Mouse (Mus musculus) lung, postnatal 0 days (tissue): ENCODE data around the gene Srsf2. TPM values are rescaled to one million over a fixed set of nuclear protein-coding genes. Genes with fewer than 3 reads are reported as not detected.
A peak's percentile ranks its signal among the peaks of the same experiment; 100 is the strongest.
"Not testable (repeated sequence)": the region's sequence is repeated elsewhere in the genome, so short reads cannot be mapped to it uniquely, and the experiment has no call there.

Experiments used
- ATAC-seq: fragments of 200-750 bp; cut with Nextera tagmentation; 2 replicates; pipeline ENCODE4 v1.8.0; 2017; ENCODE audit warnings: moderate library complexity
- DNase-seq: peaks from one replicate; pipeline ENCODE4 v3.0.0-alpha.2; 2016; ENCODE audit warnings: low spot score
- H3K27ac ChIP-seq: fragments of 300-500 bp; sonication (generic); 2 replicates; pipeline ENCODE4 v1.5.1; 2014; ENCODE audit warnings: antibody characterized with exemption, mild to moderate bottlenecking, low read length, mixed read lengths
- H3K27me3 ChIP-seq: fragments of 300-500 bp; sonication (generic); replicated peaks from 2 replicates; pipeline ENCODE4 v1.6.1; 2014; ENCODE audit warnings: low read length, mixed read lengths; ENCODE audit not compliant: insufficient read depth
- H3K36me3 ChIP-seq: fragments of 300-500 bp; sonication (generic); 2 replicates; pipeline ENCODE4 v1.6.1; 2014; ENCODE audit warnings: low read length, mixed read lengths; ENCODE audit not compliant: insufficient read depth
- H3K4me1 ChIP-seq: fragments of 300-500 bp; sonication (generic); 2 replicates; pipeline ENCODE4 v1.6.1; 2014; ENCODE audit warnings: antibody characterized with exemption, low read depth, low read length, mixed read lengths; ENCODE audit not compliant: insufficient read depth
- H3K4me2 ChIP-seq: fragments of 300-500 bp; sonication (generic); replicated peaks from 2 replicates; pipeline ENCODE4 v1.6.1; 2014; ENCODE audit warnings: low read depth, mild to moderate bottlenecking, low read length, moderate library complexity, mixed read lengths
- H3K4me3 ChIP-seq: fragments of 300-500 bp; sonication (generic); 2 replicates; pipeline ENCODE4 v1.5.1; 2014; ENCODE audit warnings: low read depth, low read length
- H3K9ac ChIP-seq: fragments of 300-500 bp; sonication (generic); replicated peaks from 2 replicates; pipeline ENCODE4 v1.6.1; 2014; ENCODE audit warnings: low read depth, mild to moderate bottlenecking
- H3K9me3 ChIP-seq: fragments of 300-500 bp; sonication (generic); 2 replicates; pipeline ENCODE4 v1.6.1; 2016; ENCODE audit warnings: low read length, mixed read lengths
- CTCF ChIP-seq: IDR thresholded peaks from 2 replicates; pipeline ENCODE4 v1.5.1; 2016; ENCODE audit warnings: antibody characterized with exemption, mild to moderate bottlenecking
- EP300 ChIP-seq: IDR thresholded peaks from 2 replicates; pipeline ENCODE4 v1.6.1; 2016; ENCODE audit warnings: antibody characterized with exemption, mild to moderate bottlenecking, control low read depth
- WGBS: fragments of 180-500 bp; shearing (Covaris S2); extraction: QIAGEN DNeasy Blood & Tissue Kit; methylation state at CpG from one replicate; pipeline ENCODE4 v1.1.7; 2014; 5-methylcytosine and 5-hydroxymethylcytosine counted together
- polyA plus RNA-seq: library from polyadenylated mRNA; unstranded; fragments of >200 nt; fragmentation: Nextera tagmentation; extraction: Ambion mirVana; gene quantifications from 2 replicates; pipeline ENCODE4 v1.2.1, GENCODE M21; 2015

Srsf2 gene
- polyA plus RNA-seq, 1 experiment from 2014 or later, result 419 TPM

DNA sequence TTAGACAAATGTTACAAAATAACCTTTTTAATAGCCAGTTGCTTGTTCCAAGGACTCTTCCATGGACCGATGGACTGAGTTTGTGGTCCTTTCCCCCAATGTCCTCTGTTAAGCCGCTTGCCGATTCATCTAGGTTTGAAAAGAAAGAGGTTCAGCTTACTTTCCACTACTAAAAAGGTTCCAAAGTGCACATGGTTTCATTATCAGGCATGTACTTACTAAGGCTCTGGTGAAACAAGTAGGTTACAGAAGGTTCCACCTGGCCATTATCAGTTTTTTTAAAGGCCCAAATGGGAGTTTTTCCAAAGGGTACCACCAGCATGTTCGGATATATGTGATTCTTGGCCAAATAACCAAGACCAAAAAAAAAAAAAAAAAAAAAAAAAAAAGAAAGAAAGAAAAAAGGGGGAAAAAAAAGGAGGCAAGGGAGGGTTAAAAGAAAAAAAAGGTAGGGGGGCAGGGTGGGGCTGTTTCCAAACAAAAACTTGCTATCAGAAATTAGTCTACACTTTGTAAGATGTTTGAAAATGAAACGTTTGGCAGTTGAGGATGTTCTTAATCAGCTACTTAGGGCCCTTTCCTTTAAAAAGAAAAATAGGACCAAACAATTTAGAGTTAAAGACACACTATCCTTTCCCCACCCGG, 1.9 kb downstream of the Srsf2 start:
- Histone ChIP-seq H3K27ac (no peak overlapping the region), H3K4me2 (peak overlapping the region; percentile 65), H3K9me3 (no peaks in the 10 kb centered on the region), H3K27me3 (no peaks in the 10 kb centered on the region), H3K36me3 (0 out of 2 replicates have a peak, but pooled peaks cover 5% of the 10 kb centered on the region), H3K4me3 (peak overlapping the region; percentile 95), H3K4me1 (no peaks in the 10 kb centered on the region; the same call in 1 of the 2 replicates), H3K9ac (peak overlapping the region; percentile 88; the same call in 1 of the 2 replicates)
- WGBS, result 11% methylated on average over 6 of the region's 6 CpGs
- DNase-seq (no peak), ATAC-seq (no peak)
- no peak for TF ChIP-seq EP300
- no peak for TF ChIP-seq CTCF

DNA sequence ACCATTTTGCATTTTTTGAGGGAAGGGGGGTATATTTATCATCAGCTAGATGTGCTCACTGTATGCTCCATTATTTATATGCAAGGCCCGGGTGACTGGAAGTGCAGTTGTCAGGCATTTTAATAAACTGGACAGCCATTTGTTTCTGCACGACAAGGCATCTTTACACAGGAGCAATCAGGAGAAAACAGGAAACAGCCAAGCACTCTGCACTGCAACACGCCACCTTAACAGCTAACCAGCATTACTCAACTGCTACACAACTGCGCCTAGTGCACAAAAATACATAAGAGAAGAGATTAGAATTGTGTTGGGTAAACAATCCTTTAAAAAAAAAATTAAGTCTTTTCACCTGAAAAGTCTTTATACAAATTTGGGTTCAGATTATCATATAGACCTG, 2.8 kb downstream of the Srsf2 start:
- TF ChIP-seq CTCF (no peak), EP300 (no peak)
- no peak overlapping the region for H3K4me3 ChIP-seq
- H3K36me3 ChIP-seq, result 0 out of 2 replicates have a peak, but pooled peaks cover 5% of the 10 kb centered on the region
- no peak overlapping the region for H3K4me2 ChIP-seq
- H3K27me3 ChIP-seq, result no peaks in the 10 kb centered on the region
- 18% methylated on average over 4 of the region's 4 CpGs for WGBS
- no peaks in the 10 kb centered on the region for H3K9me3 ChIP-seq
- no peaks in the 10 kb centered on the region; the same call in 1 of the 2 replicates for H3K4me1 ChIP-seq
- H3K27ac ChIP-seq, result no peak overlapping the region
- DNase-seq (no peak), ATAC-seq (no peak)
- H3K9ac ChIP-seq, result no peak overlapping the region

DNA sequence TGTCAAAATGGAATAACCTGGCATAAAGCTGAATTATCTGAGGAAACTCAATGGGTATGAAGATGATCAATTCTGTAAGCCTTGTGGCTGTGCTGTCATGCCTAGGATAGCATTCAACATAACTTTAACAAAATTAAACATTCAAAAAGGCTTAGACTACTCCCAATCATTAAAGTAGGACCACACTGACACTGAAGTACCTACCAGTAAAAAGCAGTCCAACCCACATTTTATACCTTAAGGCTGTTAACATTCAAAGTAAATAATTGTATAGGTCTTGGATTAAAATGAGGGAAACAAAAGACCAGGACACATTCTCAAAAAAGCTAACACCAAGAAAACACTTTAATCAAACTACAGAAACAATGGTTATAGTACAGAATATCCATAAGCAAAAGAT, 3.3 kb downstream of the Srsf2 start:
- Histone ChIP-seq H3K9ac (no peak overlapping the region), H3K27me3 (no peaks in the 10 kb centered on the region), H3K4me1 (no peaks in the 10 kb centered on the region; the same call in 1 of the 2 replicates), H3K27ac (no peak overlapping the region), H3K9me3 (no peaks in the 10 kb centered on the region), H3K4me3 (no peak overlapping the region), H3K4me2 (no peak overlapping the region), H3K36me3 (0 out of 2 replicates have a peak, but pooled peaks cover 5% of the 10 kb centered on the region)
- no peak for DNase-seq
- no peak for ATAC-seq
- no peak for TF ChIP-seq EP300
- TF ChIP-seq CTCF, result no peak

DNA sequence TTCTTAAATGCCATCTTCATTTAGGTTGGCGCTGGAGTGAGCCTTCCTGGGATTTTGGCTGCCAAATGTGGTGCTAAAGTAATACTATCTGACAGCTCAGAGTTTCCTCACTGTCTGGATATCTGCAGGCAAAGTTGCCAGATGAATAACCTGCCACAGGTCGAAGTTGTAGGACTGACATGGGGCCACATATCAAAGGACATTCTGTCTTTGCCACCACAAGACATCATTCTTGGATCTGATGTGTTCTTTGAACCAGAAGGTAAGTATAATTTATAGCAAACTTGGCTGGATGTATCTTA, 4.1 kb downstream of the Srsf2 start:
- H3K36me3 ChIP-seq, H3K9ac ChIP-seq: not testable (repeated sequence)

DNA sequence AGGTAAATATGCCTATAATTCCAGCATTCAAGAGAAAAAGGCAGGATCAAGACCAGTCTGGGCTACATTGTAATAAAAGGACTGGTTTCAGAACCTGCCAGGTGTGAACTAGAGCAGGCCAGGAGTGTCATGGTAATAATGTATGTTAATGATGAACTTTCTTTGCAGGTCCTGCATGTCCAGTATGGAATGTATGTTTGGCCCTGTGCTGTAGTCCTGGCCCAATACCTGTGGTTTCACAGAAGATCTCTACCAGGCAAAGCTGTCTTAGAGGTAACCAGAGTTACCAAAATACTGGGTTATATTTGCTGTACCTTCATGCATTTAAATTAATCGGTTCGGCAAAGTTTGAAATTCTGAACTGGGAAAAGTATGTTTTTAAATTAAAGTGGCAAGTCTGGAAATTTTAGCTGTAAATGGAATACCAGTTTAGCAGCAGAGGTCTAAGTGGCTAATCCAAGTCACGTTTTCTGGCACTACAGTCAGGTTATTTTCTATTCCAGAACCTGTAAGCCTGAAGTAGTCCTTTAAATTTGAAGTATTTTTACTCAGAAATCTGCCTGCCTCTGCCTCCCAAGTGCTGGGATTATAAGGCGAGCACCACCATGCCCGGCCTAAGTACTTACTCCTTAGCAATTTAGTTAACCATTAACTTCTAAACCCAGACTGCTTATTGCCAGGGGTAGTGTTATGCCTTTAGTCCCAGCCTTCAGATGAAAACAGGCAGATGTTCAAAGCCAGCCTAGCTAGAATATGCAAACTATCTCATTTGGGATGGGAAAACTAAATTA, 4.6 kb downstream of the Srsf2 start:
- Histone ChIP-seq H3K27me3 (no peaks in the 10 kb centered on the region), H3K4me3 (no peak overlapping the region), H3K36me3 (0 out of 2 replicates have a peak, but pooled peaks cover 5% of the 10 kb centered on the region), H3K4me2 (no peak overlapping the region), H3K4me1 (peaks cover 5% of the 10 kb centered on the region), H3K9me3 (no peaks in the 10 kb centered on the region), H3K9ac (no peak overlapping the region), H3K27ac (no peak overlapping the region)
- DNase-seq, result no peak
- no peak for TF ChIP-seq CTCF
- TF ChIP-seq EP300, result no peak
- no peak for ATAC-seq
- 68% methylated on average over 5 of the region's 5 CpGs for WGBS

More for the DNA sequence above, 4.1 kb downstream of the Srsf2 start:
- not testable (repeated sequence) for H3K9me3 ChIP-seq, H3K27me3 ChIP-seq, ATAC-seq, H3K27ac ChIP-seq, H3K4me3 ChIP-seq, DNase-seq, H3K4me2 ChIP-seq, H3K4me1 ChIP-seq
- WGBS, result 75% methylated on average over 2 of the region's 2 CpGs

DNA sequence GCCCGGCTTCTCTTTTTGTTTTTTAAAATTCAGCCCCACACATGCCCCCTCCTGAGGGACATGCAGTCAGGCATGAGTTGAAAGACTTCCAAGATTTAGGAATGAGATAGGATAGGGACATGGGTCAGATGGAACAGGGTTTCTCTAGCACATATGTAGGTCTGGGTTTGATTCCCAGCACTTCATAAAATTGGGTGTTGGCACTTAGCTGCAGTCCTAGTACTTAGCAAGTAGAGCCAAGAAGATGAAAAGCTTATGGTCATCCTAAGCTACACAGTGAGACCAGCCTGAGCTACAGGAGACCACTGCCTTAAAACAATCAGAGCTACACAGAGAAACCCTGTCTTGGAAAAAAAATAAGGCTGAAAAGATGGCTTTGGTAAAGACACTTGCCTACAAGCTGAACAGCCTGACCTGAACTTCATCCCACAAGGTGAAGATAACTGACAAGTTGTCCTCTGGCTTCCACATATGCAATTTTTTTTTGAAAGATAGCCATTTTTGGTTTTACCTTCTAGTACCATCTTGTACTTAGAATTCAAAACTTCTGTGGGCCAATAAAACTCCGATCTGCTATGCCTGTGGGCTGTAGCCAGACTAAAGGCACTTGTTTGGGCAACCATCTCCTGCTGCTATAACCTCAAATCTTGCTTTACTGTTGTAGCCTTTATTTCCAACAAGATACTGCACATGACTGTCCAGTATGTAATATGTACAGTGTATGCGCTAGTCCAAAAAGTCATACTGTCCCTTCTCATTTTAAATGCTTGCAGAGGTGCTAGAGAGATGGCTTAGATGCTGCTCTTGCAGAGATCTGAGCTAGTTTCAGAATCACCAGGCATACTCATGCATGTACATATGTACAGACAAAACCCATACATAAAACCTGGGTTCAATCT, 5.5 kb downstream of the Srsf2 start:
- Histone ChIP-seq H3K9ac (no peak overlapping the region), H3K27ac (no peak overlapping the region), H3K4me2 (no peak overlapping the region), H3K4me3 (no peak overlapping the region), H3K9me3 (no peaks in the 10 kb centered on the region), H3K36me3 (0 out of 2 replicates have a peak, but pooled peaks cover 5% of the 10 kb centered on the region), H3K27me3 (no peaks in the 10 kb centered on the region), H3K4me1 (peaks cover 5% of the 10 kb centered on the region)
- TF ChIP-seq CTCF (no peak), EP300 (no peak)
- ATAC-seq (no peak), DNase-seq (no peak)
- WGBS, result 89% methylated on average over 3 of the region's 3 CpGs
